Mouse (Mus musculus): ENCODE data around the gene Kcnab1.

GRCm38 (mm10) chr3:65337835-65338464 is 228.8 kb downstream of the Kcnab1 start:
- TF ChIP-seq CTCF (IDR thresholded peaks at IDR 0.05; ENCODE audit: low read depth, low read length): no peak
- TF ChIP-seq POLR2A (IDR thresholded peaks at IDR 0.05; ENCODE audit: borderline replicate concordance, low read depth, low read length): no peak

Data from bone marrow macrophage, adult 2 months (primary cell).